In the genomic region with DNA sequence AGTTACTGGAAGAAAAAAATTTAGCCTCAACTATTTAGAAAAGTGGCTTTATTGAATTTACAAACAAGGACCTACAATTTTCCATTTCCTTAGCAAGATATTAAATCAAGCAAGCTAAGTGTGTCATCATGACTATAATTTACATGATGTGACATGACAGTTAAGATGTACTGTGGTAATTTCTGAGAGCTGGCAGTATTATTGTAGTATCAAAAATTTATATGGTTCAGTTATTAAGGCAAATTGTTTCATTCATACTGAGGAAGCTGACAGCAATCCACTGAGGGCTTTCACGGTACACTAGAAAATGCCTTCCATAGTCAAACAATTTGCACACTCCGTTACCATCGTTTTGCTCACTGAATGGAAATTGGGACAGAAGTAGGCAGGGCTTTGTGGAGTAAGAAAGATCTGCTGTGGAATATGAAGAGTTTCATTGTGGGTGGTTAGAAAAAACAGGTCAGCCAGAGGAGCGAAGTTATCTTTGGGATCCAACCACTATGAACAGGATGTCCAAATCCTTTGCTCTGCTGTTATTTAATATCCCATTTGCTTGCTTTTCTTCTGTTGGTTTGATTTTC, we compare ENCODE assay signal across 15 mouse cellular contexts.
A peak's percentile ranks its signal among the peaks of the same experiment; 100 is the strongest.
DNase-seq lines count a peak whose midpoint lies in the region; ATAC-seq and TF ChIP-seq lines count a peak whose summit lies in the region.
"Had no signal": no experiment of that assay in that cellular context is flagged by ENCODE, and none has a peak within 500 bp of the region (broad histone marks: within the 10 kb centered on the region; RNA-seq: fewer than 3 reads in every experiment).

No protein-coding gene starts in this region.

- H3K27me3 ChIP-seq in forebrain, embryonic 16.5 days (replicated peaks; ENCODE audit: control insufficient read depth, insufficient read depth, low read length) = no peaks in the 10 kb centered on the region
- H3K27me3 ChIP-seq: heart, embryonic 12.5 days; liver, embryonic 13.5 days; Patski had no signal

- DNase-seq in gastrocnemius, adult 2 months = no peak
- no peak for DNase-seq in gastrocnemius, adult 8-10 months (ENCODE audit: low spot score in 2 of 2)
- peak; percentile 6 to 20 for DNase-seq in left cerebral cortex, adult 18-20 months (ENCODE audit: low spot score in 2 of 2)
- no peak for DNase-seq in left cerebral cortex, postnatal 36 days (ENCODE audit: low spot score in 2 of 2)
- peak; percentile 79 for DNase-seq in retina, embryonic 14.5 days (ENCODE audit: low spot score)
- no peak for DNase-seq in kidney, postnatal 4 days
- DNase-seq in thymus, postnatal 4 days = no peak
- DNase-seq: adrenal gland, adult 8-10 months; layer of hippocampus, postnatal 36 days; liver, embryonic 13.5 days; lung, postnatal 10 days had no signal

- no peak overlapping the region for H3K9ac ChIP-seq in forebrain, embryonic 16.5 days (replicated peaks; ENCODE audit: low read depth, low read length)
- H3K9ac ChIP-seq: heart, embryonic 12.5 days; liver, embryonic 13.5 days had no signal

- H3K9me3 ChIP-seq in forebrain, embryonic 16.5 days (ENCODE audit: control insufficient read depth, low read length) = no peaks in the 10 kb centered on the region
- H3K9me3 ChIP-seq: heart, embryonic 12.5 days; liver, embryonic 13.5 days had no signal

- peak overlapping the region; percentile 9 for H3K27ac ChIP-seq in gastrocnemius, adult 2 months
- no peak overlapping the region for H3K27ac ChIP-seq in forebrain, embryonic 16.5 days (ENCODE audit: low read length)
- H3K27ac ChIP-seq: kidney, postnatal 0 days; liver, embryonic 13.5 days had no signal

- H3K4me1 ChIP-seq in forebrain, embryonic 16.5 days (replicated peaks; ENCODE audit: control insufficient read depth, insufficient read depth, low read length) = no peaks in the 10 kb centered on the region
- H3K4me1 ChIP-seq: heart, embryonic 12.5 days; liver, embryonic 13.5 days had no signal

- intact Hi-C loops in gastrocnemius, adult 2 months (cut with DNase I) = no loop called here
- intact Hi-C loops in left cerebral cortex, postnatal 36 days (cut with DNase I) = no loop called here

- no peak for TF ChIP-seq CTCF in gastrocnemius, adult 2 months (IDR thresholded peaks at IDR 0.05)

- no peak overlapping the region for H3K4me2 ChIP-seq in forebrain, embryonic 16.5 days (ENCODE audit: low read length)
- H3K4me2 ChIP-seq: heart, embryonic 12.5 days; liver, embryonic 13.5 days had no signal

- 58% methylated on average over 4 of the region's 4 CpGs for WGBS in forebrain, embryonic 16.5 days

- H3K4me3 ChIP-seq in gastrocnemius, adult 2 months = no peak overlapping the region
- H3K4me3 ChIP-seq in forebrain, embryonic 16.5 days (replicated peaks; ENCODE audit: low read length) = no peak overlapping the region
- H3K4me3 ChIP-seq: heart, embryonic 12.5 days; liver, embryonic 13.5 days had no signal

- ATAC-seq in forebrain, embryonic 16.5 days = peak; percentile 38; the same call in 1 of the 2 replicates
- ATAC-seq: Patski had no signal

- H3K36me3 ChIP-seq in forebrain, embryonic 16.5 days (ENCODE audit: control insufficient read depth, insufficient read depth) = no peaks in the 10 kb centered on the region
- H3K36me3 ChIP-seq: heart, embryonic 12.5 days; liver, embryonic 13.5 days had no signal

Comparison
In these comparisons a context has a peak if more than half of its experiments do, and no peak if none do; other contexts are left out.
1. DNase-seq: peak in left cerebral cortex, adult 18-20 months (2 of 2) and retina, embryonic 14.5 days (single experiment); none in gastrocnemius, adult 2 months (single experiment), gastrocnemius, adult 8-10 months (0 of 2), left cerebral cortex, postnatal 36 days (0 of 2), kidney, postnatal 4 days (0 of 2) and thymus, postnatal 4 days (single experiment).